Mouse (Mus musculus) c-Kit-positive CD71-negative TER-119-negative erythroid progenitor cells, embryonic 14.5 days (primary cell): ENCODE results near the gene Mmgt2.

ENCODE experiments used
- DNase-seq: peaks from one replicate; pipeline ENCODE4 v3.0.0-alpha.2; 2013; ENCODE audit warnings: low read depth

Gene Mmgt2

GRCm38 (mm10) chr11:62706141-62706540, 57.7 kb downstream of the Mmgt2 start:
- no peak for DNase-seq

DNA sequence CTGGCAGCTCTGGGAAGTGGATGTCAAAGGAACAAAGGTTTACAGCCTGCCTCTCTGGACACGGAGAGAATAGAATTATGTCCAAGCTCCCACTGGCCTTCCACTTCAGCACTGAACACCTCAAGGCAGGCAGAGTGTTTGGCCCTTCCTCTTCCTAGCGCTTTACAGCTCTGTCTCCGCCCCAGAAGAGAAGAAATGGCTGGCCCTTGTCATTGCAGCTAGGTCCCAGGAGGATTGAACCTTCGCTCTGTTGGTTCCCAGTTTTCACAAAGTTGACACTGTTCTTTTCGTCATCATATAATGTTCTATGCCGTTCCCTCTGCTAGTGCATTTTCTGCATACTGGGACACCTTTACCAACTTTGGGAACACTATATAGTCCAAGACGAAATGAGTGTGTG, 59.8 kb downstream of the Mmgt2 start:
- no peak for DNase-seq

DNA sequence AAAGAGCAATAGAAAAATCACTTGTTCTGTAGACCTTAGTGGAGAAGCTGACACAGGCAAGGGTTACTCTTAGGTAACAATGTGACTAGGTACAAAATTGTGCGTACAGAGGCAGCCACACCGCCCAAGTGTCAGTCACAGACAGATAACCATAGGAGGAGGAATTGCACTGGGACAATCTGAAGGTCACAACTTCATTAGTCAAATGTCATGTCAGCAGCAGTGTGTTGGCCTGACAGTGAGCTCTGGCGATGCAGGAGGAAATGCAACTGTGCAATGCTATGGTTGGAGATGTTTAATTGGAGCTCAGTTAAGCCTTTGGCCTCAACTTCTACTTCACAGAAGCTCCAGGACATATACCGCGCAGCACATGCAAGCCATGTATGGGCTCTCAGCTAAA, 62.2 kb downstream of the Mmgt2 start:
- DNase-seq = no peak
